Mouse (Mus musculus) cerebellum, adult 2 months (tissue): ENCODE data around the gene Rbks. TPM values are rescaled to one million over a fixed set of nuclear protein-coding genes. Genes with fewer than 3 reads are reported as not detected.
"Not testable (repeated sequence)": the region's sequence is repeated elsewhere in the genome, so short reads cannot be mapped to it uniquely, and the experiment has no call there.

ENCODE experiments used
- DNase-seq, 2 experiments: peaks; one replicate each; pipeline ENCODE4 v3.0.0; 2021
- H3K27ac ChIP-seq: fragments of 200-500 bp; 2 replicates; pipeline ENCODE4 v1.5.1; 2012; ENCODE audit warnings: low read length, control low read depth, inconsistent platforms; ENCODE audit not compliant: insufficient read depth
- H3K27me3 ChIP-seq: fragments of 200-500 bp; 2 replicates; pipeline ENCODE4 v1.6.1; 2012; ENCODE audit warnings: inconsistent platforms, mild to moderate bottlenecking, low read length, moderate library complexity; ENCODE audit not compliant: control insufficient read depth, insufficient read depth
- H3K4me1 ChIP-seq: fragments of 200-500 bp; 2 replicates; pipeline ENCODE4 v1.6.1; 2011; ENCODE audit warnings: low read length; ENCODE audit not compliant: control insufficient read depth, insufficient read depth
- H3K4me3 ChIP-seq: fragments of 200-500 bp; replicated peaks from 2 replicates; pipeline ENCODE3; 2011; ENCODE audit warnings: mild to moderate bottlenecking, low read depth, low read length, control low read depth; ENCODE audit not compliant: insufficient read depth
- CTCF ChIP-seq: fragments of 200-500 bp; IDR thresholded peaks from 2 replicates; pipeline ENCODE4 v1.5.1; 2011; ENCODE audit warnings: low read depth, mild to moderate bottlenecking, control low read depth, low read length, moderate library complexity, borderline replicate concordance; ENCODE audit not compliant: insufficient read depth
- POLR2A ChIP-seq: fragments of 200-500 bp; IDR thresholded peaks from 2 replicates; pipeline ENCODE4 v1.6.1; 2011; ENCODE audit warnings: low read length, control low read depth, borderline replicate concordance; ENCODE audit not compliant: insufficient read depth
- WGBS: fragments of 180-500 bp; shearing (Covaris S2); methylation state at CpG from one replicate; pipeline ENCODE4 v1.1.7; 2018; 5-methylcytosine and 5-hydroxymethylcytosine counted together
- polyA plus RNA-seq: library from polyadenylated mRNA; depleted of rRNA; stranded (reverse); fragments of >200 nt; gene quantifications from 2 replicates; pipeline ENCODE4 v1.2.3, GENCODE M21; 2012

Rbks gene
- polyA plus RNA-seq, 1 experiment = 4.4 TPM

GRCm38 (mm10) chr5:31598121-31598520 is 99.3 kb downstream of the Rbks start:
- DNase-seq = no peak
- Histone ChIP-seq H3K4me1 (0 out of 2 replicates have a peak, but pooled peaks cover 3% of the 10 kb centered on the region), H3K27ac (no peak overlapping the region), H3K27me3 (no peaks in the 10 kb centered on the region), H3K4me3 (no peak overlapping the region)
- TF ChIP-seq CTCF = no peak
- no peak for TF ChIP-seq POLR2A
- 88% methylated on average over 7 of the region's 7 CpGs for WGBS

GRCm38 (mm10) chr5:31597430-31597944 is 99.9 kb downstream of the Rbks start:
- 75% methylated on average over 6 of the region's 6 CpGs for WGBS
- H3K4me3 ChIP-seq = no peak overlapping the region
- H3K27me3 ChIP-seq = no peaks in the 10 kb centered on the region

GRCm38 (mm10) chr5:31596481-31597429 is 100.7 kb downstream of the Rbks start, which contains the start of gene Mrpl33:
TSS of gene Mrpl33 (plus strand) at chr5:31596935.
- peak; percentile 60 to 66 for DNase-seq
- TF ChIP-seq CTCF = peak; percentile 29; the same call in 1 of the 2 replicates
- TF ChIP-seq POLR2A = no peak
- Histone ChIP-seq H3K4me1 (0 out of 2 replicates have a peak, but pooled peaks cover 3% of the 10 kb centered on the region), H3K27ac (peak within 1 kb of the TSS; percentile 15; the same call in 1 of the 2 replicates), H3K4me3 (peak within 1 kb of the TSS; percentile 51), H3K27me3 (no peaks in the 10 kb centered on the region)
- WGBS = 10% methylated on average over 26 of the region's 26 CpGs

More at GRCm38 (mm10) chr5:31597430-31597944, 99.9 kb downstream of the Rbks start:
- H3K4me1 ChIP-seq = 0 out of 2 replicates have a peak, but pooled peaks cover 3% of the 10 kb centered on the region
- TF ChIP-seq CTCF = no peak
- no peak for TF ChIP-seq POLR2A
- no peak for DNase-seq
- H3K27ac ChIP-seq = no peak overlapping the region

DNA sequence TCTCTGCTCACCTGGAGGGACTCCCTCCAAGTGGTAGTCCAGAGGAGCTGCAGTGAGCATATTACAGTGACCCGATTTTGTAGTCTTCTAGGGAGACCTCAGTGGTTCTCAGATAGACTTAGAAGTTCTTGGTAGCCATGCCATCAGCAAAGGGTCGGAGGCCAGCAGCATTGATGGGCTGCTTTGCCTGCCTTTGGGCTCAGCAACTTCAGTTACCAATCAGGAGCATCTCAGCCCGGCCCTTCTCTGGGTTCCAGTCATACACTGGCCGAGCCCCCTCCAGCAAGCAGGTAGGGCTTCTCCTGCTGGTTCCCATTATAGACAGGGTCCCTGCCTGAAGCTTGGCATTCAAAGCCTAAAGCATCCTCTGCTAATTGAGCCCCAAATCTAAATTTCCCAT is 101.6 kb downstream of the Rbks start:
- WGBS = 67% methylated on average over 4 of the region's 4 CpGs
- no peak for TF ChIP-seq POLR2A
- TF ChIP-seq CTCF = no peak
- Histone ChIP-seq H3K27me3 (no peaks in the 10 kb centered on the region), H3K4me3 (no peak overlapping the region), H3K4me1 (0 out of 2 replicates have a peak, but pooled peaks cover 3% of the 10 kb centered on the region), H3K27ac (no peak overlapping the region)
- no peak for DNase-seq

DNA sequence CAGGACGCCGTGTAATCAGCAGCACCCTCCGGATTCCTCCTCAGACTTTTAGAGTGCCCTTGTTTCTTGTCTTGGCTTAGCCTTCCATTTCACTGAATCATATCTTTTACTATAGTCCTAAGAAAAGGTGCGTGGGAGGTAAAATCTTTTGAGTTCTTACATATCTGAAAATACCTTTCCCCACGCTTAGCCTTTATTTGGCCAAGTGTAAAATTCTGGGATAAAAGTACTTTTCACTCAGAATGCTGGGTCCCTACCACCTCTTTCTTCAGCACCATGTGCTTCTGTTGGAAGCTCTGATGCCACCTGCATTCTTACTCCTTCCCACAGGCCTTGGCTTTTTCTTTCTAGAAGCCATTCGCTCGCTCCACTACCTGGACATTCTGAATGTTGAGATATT is 106.3 kb downstream of the Rbks start:
- TF ChIP-seq POLR2A = no peak
- no peak for TF ChIP-seq CTCF
- H3K4me1 ChIP-seq = no peaks in the 10 kb centered on the region
- 94% methylated on average over 7 of the region's 7 CpGs for WGBS
- no peak for DNase-seq
- H3K27me3 ChIP-seq = no peaks in the 10 kb centered on the region
- H3K4me3 ChIP-seq = no peak overlapping the region
- H3K27ac ChIP-seq = no peak overlapping the region

DNA sequence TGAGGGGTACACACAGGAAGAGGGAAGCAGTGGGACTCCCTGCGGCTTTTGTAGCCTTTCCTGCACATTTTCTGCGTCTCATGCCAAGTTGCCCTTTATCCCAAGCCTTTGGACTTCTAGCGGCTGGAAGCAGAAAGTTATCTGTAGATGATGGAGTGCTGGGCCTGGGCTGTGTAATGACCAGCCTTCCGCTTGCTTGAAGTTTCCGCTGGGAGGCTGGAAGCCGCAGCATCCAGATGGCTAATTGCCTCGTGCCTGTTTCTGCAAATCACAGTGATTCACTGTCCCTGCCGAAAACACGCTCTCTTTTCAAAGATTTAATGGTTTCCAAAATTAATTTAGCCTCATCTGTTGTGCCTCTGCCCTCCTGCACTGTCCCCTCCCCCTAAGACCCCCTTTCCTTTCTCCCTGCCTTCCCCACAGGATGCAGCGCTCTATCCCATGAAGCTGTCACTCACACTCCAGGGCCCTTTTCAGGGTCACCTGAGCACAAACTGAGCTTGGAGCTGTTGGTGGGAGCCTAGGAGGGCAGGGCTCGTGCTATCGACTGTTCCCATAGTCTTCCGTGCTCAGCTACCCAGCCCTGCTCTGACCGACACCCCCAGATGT is 107.6 kb downstream of the Rbks start:
- no peak for TF ChIP-seq CTCF
- TF ChIP-seq POLR2A = no peak
- Histone ChIP-seq H3K4me1 (no peaks in the 10 kb centered on the region), H3K27ac (no peak overlapping the region), H3K4me3 (no peak overlapping the region), H3K27me3 (no peaks in the 10 kb centered on the region)
- 45% methylated on average over 14 of the region's 14 CpGs for WGBS
- no peak for DNase-seq

DNA sequence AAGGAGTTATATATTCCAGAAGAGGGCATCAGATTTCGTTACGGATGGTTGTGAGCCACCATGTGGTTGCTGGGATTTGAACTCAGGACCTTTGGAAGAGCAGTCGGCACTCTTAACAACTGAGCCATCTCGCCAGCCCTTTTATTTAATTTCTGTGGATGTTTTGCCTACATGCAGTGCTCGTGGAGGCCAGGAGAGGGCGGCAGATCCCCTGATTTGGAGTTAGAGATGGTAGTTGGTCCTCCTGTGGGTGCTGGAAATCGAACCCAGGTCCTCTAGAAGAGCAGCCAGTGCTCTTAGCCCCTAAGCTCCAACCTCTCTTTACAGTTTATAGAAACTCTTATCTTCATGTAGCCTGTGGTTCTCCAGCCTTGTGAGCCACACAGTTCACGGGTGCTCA is 108.8 kb downstream of the Rbks start:
- DNase-seq, H3K4me1 ChIP-seq, H3K4me3 ChIP-seq, H3K27me3 ChIP-seq, H3K27ac ChIP-seq: not testable (repeated sequence)
- 82% methylated on average over 8 of the region's 8 CpGs for WGBS

DNA sequence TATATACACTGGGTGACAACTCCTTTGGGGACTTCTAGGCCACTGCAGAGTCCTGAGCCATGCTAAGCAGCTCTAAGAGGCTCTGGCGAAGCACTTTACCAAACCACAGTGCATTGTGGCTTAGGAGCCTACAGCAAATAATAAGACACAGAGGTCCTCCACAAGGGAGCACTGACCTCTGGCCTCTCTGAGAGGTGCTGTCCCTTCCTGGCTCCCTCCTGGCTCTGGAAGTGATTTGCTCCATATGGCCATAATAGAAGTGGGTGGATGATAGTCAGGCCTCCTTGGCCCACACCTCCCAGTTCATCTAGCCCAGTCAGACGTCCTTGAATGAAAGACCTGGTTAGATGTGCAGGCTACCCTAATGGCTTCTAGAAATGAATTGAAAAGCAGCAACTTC is 109.4 kb downstream of the Rbks start:
- Histone ChIP-seq H3K27me3 (no peaks in the 10 kb centered on the region), H3K4me1 (no peaks in the 10 kb centered on the region), H3K4me3 (no peak overlapping the region), H3K27ac (no peak overlapping the region)
- 79% methylated on average over 2 of the region's 2 CpGs for WGBS
- no peak for TF ChIP-seq POLR2A
- TF ChIP-seq CTCF = no peak
- DNase-seq = no peak
